In the genomic region with DNA sequence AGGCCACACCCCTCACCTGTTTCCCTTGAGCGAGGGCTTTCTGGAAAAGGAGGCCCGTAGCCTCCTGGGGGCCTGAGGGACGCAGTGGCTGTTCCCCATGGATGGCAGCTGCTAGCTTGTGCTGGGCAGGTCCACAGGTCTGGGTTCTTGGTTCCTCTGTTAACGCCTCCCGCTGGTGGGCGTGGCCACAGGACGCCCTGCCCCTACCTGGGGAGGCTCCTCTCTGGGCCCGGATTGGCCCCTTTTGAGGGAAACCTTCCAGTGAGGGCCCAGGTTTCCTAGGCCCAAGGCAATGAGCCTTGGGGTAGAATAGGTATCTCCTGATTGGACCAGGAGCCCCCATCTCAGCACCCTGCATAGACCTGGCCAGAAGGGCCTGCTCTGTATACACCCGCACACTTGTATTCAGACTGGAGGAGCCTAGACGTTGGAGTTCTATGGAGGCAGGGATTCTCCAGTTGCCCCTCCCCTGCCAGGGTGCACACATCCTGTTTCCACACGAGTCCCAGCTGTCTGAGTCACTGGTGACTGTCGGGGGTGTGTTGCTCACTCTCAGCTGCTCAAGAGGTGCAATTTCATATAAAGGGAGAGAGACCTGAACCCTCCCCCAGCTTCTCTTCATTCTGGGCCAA, we compare ENCODE assay signal across 8 mouse cellular contexts. TPM values are rescaled to one million over a fixed set of nuclear protein-coding genes. Genes with fewer than 3 reads are reported as not detected.
DNase-seq lines count a peak whose midpoint lies in the region; ATAC-seq and TF ChIP-seq lines count a peak whose summit lies in the region.

No protein-coding gene starts in this region.

- H3K4me2 ChIP-seq in limb, embryonic 11.5 days (ENCODE audit: low read depth, severe bottlenecking) = peak overlapping the region; percentile 20; the same call in 1 of the 2 replicates
- H3K4me2 ChIP-seq in midbrain, embryonic 15.5 days = no peak overlapping the region

- H3K36me3 ChIP-seq in testis, adult 2 months (ENCODE audit: control insufficient read depth, insufficient read depth, low read length) = no peaks in the 10 kb centered on the region
- peaks cover 16% of the 10 kb centered on the region for H3K36me3 ChIP-seq in limb, embryonic 11.5 days (ENCODE audit: control insufficient read depth, insufficient read depth, low read length)
- peaks cover 32% of the 10 kb centered on the region for H3K36me3 ChIP-seq in midbrain, embryonic 15.5 days (replicated peaks)

- H3K9ac ChIP-seq in limb, embryonic 11.5 days (ENCODE audit: low read length) = no peak overlapping the region; the same call in 1 of the 2 replicates
- H3K9ac ChIP-seq in midbrain, embryonic 15.5 days = no peak overlapping the region

- TF ChIP-seq CTCF in testis, adult 2 months (IDR thresholded peaks at IDR 0.05; ENCODE audit: control insufficient read depth, insufficient read depth, insufficient replicate concordance, low read depth, low read length) = no peak

- peak; percentile 51 to 61 for DNase-seq in adrenal gland, adult (ENCODE audit: inconsistent age in 2 of 2, low spot score in 1 of 2)
- DNase-seq in adrenal gland, adult 8-10 months = no peak
- DNase-seq in testis, postnatal 14 days (ENCODE audit: low spot score) = no peak
- no peak for DNase-seq in limb, embryonic 11.5 days (ENCODE audit: low spot score)
- no peak for DNase-seq in thymus, postnatal 10 days (ENCODE audit: low spot score in 2 of 2)
- DNase-seq in thymus, adult 18-20 months = no peak

- H3K27me3 ChIP-seq in testis, adult 2 months (ENCODE audit: control insufficient read depth, insufficient read depth, low read length) = no peaks in the 10 kb centered on the region
- peaks cover 2% of the 10 kb centered on the region; the same call in 1 of the 2 replicates for H3K27me3 ChIP-seq in limb, embryonic 11.5 days (ENCODE audit: control insufficient read depth, insufficient read depth, low read length)
- H3K27me3 ChIP-seq in midbrain, embryonic 15.5 days (replicated peaks) = no peaks in the 10 kb centered on the region

- H3K27ac ChIP-seq in testis, adult 2 months (ENCODE audit: control insufficient read depth, insufficient read depth, low read depth, low read length) = peak overlapping the region; percentile 19
- H3K27ac ChIP-seq in limb, embryonic 11.5 days (replicated peaks; ENCODE audit: low read depth, low read length) = no peak overlapping the region
- H3K27ac ChIP-seq in midbrain, embryonic 15.5 days = no peak overlapping the region

- no peaks in the 10 kb centered on the region for H3K9me3 ChIP-seq in limb, embryonic 11.5 days (ENCODE audit: control insufficient read depth, low read length)
- no peaks in the 10 kb centered on the region for H3K9me3 ChIP-seq in midbrain, embryonic 15.5 days

- peak overlapping the region; percentile 74 for H3K4me3 ChIP-seq in testis, adult 2 months (ENCODE audit: control insufficient read depth, low read depth, low read length)
- H3K4me3 ChIP-seq in limb, embryonic 11.5 days (ENCODE audit: low read depth, low read length) = no peak overlapping the region
- no peak overlapping the region for H3K4me3 ChIP-seq in midbrain, embryonic 15.5 days

- WGBS in limb, embryonic 11.5 days = 23% methylated on average over 12 of the region's 12 CpGs
- 21% methylated on average over 12 of the region's 12 CpGs for WGBS in midbrain, embryonic 15.5 days

- TF ChIP-seq POLR2A in testis, adult 2 months (IDR thresholded peaks at IDR 0.05; ENCODE audit: control insufficient read depth, low read depth, low read length) = no peak

- ATAC-seq in limb, embryonic 11.5 days (ENCODE audit: insufficient number of reproducible peaks, low FRiP score, low TSS enrichment, low read depth) = no peak
- ATAC-seq in midbrain, embryonic 15.5 days (replicated peaks) = 0 out of 2 replicates have a peak, but pooled peaks have one; percentile 9

- H3K4me1 ChIP-seq in testis, adult 2 months (ENCODE audit: control insufficient read depth, insufficient read depth, low read length) = peaks cover 14% of the 10 kb centered on the region
- peaks cover 4% of the 10 kb centered on the region for H3K4me1 ChIP-seq in limb, embryonic 11.5 days (ENCODE audit: control insufficient read depth, insufficient read depth, low read length)
- peaks cover 6% of the 10 kb centered on the region for H3K4me1 ChIP-seq in midbrain, embryonic 15.5 days

RNA-seq across cellular contexts. Expression of a gene that starts 6.1 kb away (rescaled TPM):
- total RNA-seq in adrenal gland, adult 8-10 months (2022) = 10 to 100 TPM; 23.8 to 44.1 (median 32.9) TPM
- polyA plus RNA-seq in testis, adult 2 months (2012; rRNA removed) = 40.2 and 42.7 TPM in 2 replicates
- 20.1 and 20.2 TPM in 2 replicates for polyA plus RNA-seq in limb, embryonic 11.5 days (2014; fragmentation: Nextera tagmentation; extraction: Ambion mirVana)
- polyA plus RNA-seq in midbrain, embryonic 15.5 days (2015; fragmentation: Nextera tagmentation; extraction: Ambion mirVana) = 29.1 and 30.1 TPM in 2 replicates

RNA-seq across cellular contexts. Expression of a gene that starts 7.3 kb away (rescaled TPM):
- 10 to 100 TPM; 32.8 to 41.8 (median 39.8) TPM for total RNA-seq in adrenal gland, adult 8-10 months (2022)
- 13.0 and 13.6 TPM in 2 replicates for polyA plus RNA-seq in testis, adult 2 months (2012; rRNA removed)
- polyA plus RNA-seq in limb, embryonic 11.5 days (2014; fragmentation: Nextera tagmentation; extraction: Ambion mirVana) = 86.4 and 92.0 TPM in 2 replicates
- 56.6 and 60.4 TPM in 2 replicates for polyA plus RNA-seq in midbrain, embryonic 15.5 days (2015; fragmentation: Nextera tagmentation; extraction: Ambion mirVana)

RNA-seq across cellular contexts. Expression of a gene that starts 12.8 kb away (rescaled TPM):
- total RNA-seq in adrenal gland, adult 8-10 months (2022) = 1 to 10 TPM; 3.1 to 7.0 (median 5.3) TPM
- polyA plus RNA-seq in testis, adult 2 months (2012; rRNA removed) = not detected in 2 replicates
- polyA plus RNA-seq in limb, embryonic 11.5 days (2014; fragmentation: Nextera tagmentation; extraction: Ambion mirVana) = 0.26 and 0.35 TPM in 2 replicates
- polyA plus RNA-seq in midbrain, embryonic 15.5 days (2015; fragmentation: Nextera tagmentation; extraction: Ambion mirVana) = 2.2 and 2.4 TPM in 2 replicates

RNA-seq across cellular contexts. Expression of a gene that starts 25.4 kb away (rescaled TPM):
- total RNA-seq in adrenal gland, adult 8-10 months (2022) = 1 to 10 TPM; 3.0 to 6.5 (median 4.8) TPM
- 0.06 and 0.24 TPM in 2 replicates for polyA plus RNA-seq in testis, adult 2 months (2012; rRNA removed)
- polyA plus RNA-seq in limb, embryonic 11.5 days (2014; fragmentation: Nextera tagmentation; extraction: Ambion mirVana) = 0.28 and 0.70 TPM in 2 replicates
- polyA plus RNA-seq in midbrain, embryonic 15.5 days (2015; fragmentation: Nextera tagmentation; extraction: Ambion mirVana) = 4.0 and 4.9 TPM in 2 replicates

RNA-seq across cellular contexts. Expression of a gene that starts 26.9 kb away (rescaled TPM):
- total RNA-seq in adrenal gland, adult 8-10 months (2022) = 1 to 10 TPM; 1.6 to 4.7 (median 3.3) TPM
- polyA plus RNA-seq in testis, adult 2 months (2012; rRNA removed) = 3.0 and 4.7 TPM in 2 replicates
- polyA plus RNA-seq in limb, embryonic 11.5 days (2014; fragmentation: Nextera tagmentation; extraction: Ambion mirVana) = 0.60 and 0.61 TPM in 2 replicates
- 4.8 and 5.5 TPM in 2 replicates for polyA plus RNA-seq in midbrain, embryonic 15.5 days (2015; fragmentation: Nextera tagmentation; extraction: Ambion mirVana)

Comparison
In these comparisons a context has a peak if more than half of its experiments do, and no peak if none do; other contexts are left out.
1. DNase-seq: peak in adrenal gland, adult (2 of 2); none in adrenal gland, adult 8-10 months (single experiment), testis, postnatal 14 days (single experiment), limb, embryonic 11.5 days (single experiment), thymus, postnatal 10 days (0 of 2) and thymus, adult 18-20 months (0 of 2).